Mouse (Mus musculus): ENCODE measurements around the gene Cd300ld5. TPM values are rescaled to one million over a fixed set of nuclear protein-coding genes. Genes with fewer than 3 reads are reported as not detected.
"Not testable (repeated sequence)": the region's sequence is repeated elsewhere in the genome, so short reads cannot be mapped to it uniquely, and the experiment has no call there.

Gene Cd300ld5
- polyA plus RNA-seq, 1 experiment from 2014 or later = not detected

DNA sequence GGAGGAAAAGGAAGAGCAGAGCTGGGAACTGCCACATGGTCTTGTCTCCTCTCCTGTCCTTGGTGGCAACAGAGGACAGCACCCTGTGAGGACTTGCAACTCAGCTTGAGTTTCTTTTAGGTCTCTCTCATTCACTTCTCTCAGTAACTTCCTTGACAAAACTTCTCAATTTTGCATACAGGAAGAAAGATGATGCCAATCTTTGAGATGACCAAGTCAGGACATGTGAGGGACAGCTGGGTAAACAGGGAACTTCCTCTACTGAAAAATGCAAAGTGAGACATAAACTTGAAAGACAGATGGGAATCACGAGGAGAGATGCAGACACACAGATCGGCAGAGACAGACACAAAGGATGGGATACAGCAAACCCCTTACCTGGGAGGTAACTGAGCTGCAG is 10.7 kb upstream of the Cd300ld5 start, which contains the start of gene Cd300ld3:
Cd300ld3 (minus strand) TSS at position 151 of the 400 bp plus-strand sequence.
- no peak within 1 kb of the TSS for H3K27ac ChIP-seq
- no peaks in the 10 kb centered on the region for H3K36me3 ChIP-seq
- no peak within 1 kb of the TSS for H3K4me2 ChIP-seq
- no peak within 1 kb of the TSS for H3K9ac ChIP-seq
- no peaks in the 10 kb centered on the region for H3K27me3 ChIP-seq
- no peak for ATAC-seq (replicated peaks; ENCODE audit: insufficient number of reproducible peaks, insufficient read depth, low FRiP score, low read depth)
- no peak within 1 kb of the TSS for H3K4me3 ChIP-seq
- no peaks in the 10 kb centered on the region for H3K4me1 ChIP-seq (replicated peaks)
- 59% methylated on average over 2 of the region's 2 CpGs for WGBS
- H3K9me3 ChIP-seq (replicated peaks) = no peaks in the 10 kb centered on the region

DNA sequence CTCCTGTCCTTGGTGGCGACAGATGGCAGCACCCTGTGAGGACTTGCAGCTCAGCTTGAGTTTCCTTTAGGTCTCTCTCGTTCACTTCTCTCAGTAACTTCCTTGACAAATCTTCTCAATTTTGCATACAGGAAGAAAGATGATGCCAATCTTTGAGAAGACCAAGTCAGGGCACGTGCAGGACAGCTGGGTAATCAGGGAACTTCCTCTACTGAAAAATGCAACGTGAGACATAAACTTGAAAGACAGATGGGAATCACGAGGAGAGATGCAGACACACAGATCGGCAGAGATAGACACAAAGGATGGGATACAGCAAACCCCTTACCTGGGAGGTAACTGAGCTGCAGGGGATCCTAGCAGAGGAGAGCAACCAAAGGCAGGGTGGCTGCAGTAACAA is 10.7 kb downstream of the Cd300ld5 start, which contains the start of gene Cd300ld4:
Cd300ld4 (minus strand) TSS at position 101 of the 400 bp plus-strand sequence.
- not testable (repeated sequence) for H3K4me3 ChIP-seq; H3K4me1 ChIP-seq (replicated peaks); H3K9me3 ChIP-seq (replicated peaks); ATAC-seq (replicated peaks; ENCODE audit: insufficient number of reproducible peaks, insufficient read depth, low FRiP score, low read depth); H3K27ac ChIP-seq; H3K27me3 ChIP-seq; H3K36me3 ChIP-seq; H3K9ac ChIP-seq; H3K4me2 ChIP-seq
- WGBS = no CpG with 5 or more reads among the region's 6 CpGs

DNA sequence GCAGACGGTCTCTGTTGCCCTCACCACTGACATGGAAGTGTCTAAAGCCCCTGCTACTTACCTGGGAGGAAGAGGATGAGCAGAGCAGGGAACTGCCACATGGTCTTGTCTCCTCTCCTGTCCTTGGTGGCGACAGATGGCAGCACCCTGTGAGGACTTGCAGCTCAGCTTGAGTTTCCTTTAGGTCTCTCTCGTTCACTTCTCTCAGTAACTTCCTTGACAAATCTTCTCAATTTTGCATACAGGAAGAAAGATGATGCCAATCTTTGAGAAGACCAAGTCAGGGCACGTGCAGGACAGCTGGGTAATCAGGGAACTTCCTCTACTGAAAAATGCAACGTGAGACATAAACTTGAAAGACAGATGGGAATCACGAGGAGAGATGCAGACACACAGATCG is 21.5 kb downstream of the Cd300ld5 start, which contains the start of gene Cd300ld2:
Cd300ld2 (minus strand) TSS at position 101 of the 400 bp plus-strand sequence.
- not testable (repeated sequence) for ATAC-seq (replicated peaks; ENCODE audit: insufficient number of reproducible peaks, insufficient read depth, low FRiP score, low read depth)
- no CpG with 5 or more reads among the region's 7 CpGs for WGBS

GRCm38 (mm10) chr11:115004070-115004469 is 33.5 kb downstream of the Cd300ld5 start:
- Histone ChIP-seq H3K9ac (no peak overlapping the region), H3K9me3 (replicated peaks) (no peaks in the 10 kb centered on the region), H3K27me3 (peaks cover 3% of the 10 kb centered on the region; the same call in 1 of the 2 replicates), H3K4me3 (no peak overlapping the region), H3K4me1 (replicated peaks) (no peaks in the 10 kb centered on the region), H3K4me2 (no peak overlapping the region), H3K27ac (no peak overlapping the region), H3K36me3 (no peaks in the 10 kb centered on the region)
- WGBS = 73% methylated on average over 5 of the region's 5 CpGs
- no peak for ATAC-seq (replicated peaks; ENCODE audit: insufficient number of reproducible peaks, insufficient read depth, low FRiP score, low read depth)

More for the DNA sequence above, 21.5 kb downstream of the Cd300ld5 start, which contains the start of gene Cd300ld2:
- not testable (repeated sequence) for H3K27ac ChIP-seq; H3K9ac ChIP-seq; H3K4me1 ChIP-seq (replicated peaks); H3K36me3 ChIP-seq; H3K4me2 ChIP-seq; H3K9me3 ChIP-seq (replicated peaks); H3K4me3 ChIP-seq; H3K27me3 ChIP-seq

DNA sequence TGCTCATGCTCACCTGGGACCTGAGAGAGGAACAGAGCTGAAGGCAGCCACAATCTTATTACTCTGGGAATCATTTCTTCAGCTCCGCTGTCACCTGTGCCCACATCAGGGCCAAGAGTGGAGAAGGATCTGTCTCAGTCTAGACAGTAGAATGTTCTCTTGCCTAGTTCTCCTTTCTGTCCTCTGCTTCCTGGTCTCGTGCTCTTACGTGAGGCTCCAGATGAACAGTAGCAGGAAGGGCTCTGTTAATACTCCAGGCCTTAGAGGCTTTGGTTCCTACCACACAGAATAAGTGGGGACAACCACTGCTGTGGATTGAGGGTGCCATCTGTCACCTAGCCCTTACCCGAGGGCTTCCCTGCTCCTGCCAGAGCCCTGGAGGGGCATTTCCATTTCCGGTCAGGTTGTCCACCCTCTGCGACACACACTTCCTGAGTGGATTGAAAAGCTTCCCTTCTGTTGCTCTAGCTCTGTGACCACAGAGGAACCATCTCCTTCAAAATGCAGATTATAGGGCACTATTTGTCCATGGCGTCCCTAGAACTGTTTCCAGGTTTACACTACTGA is 36.0 kb downstream of the Cd300ld5 start, which contains the start of gene Cd300c2:
Cd300c2 (minus strand) TSS at position 407 of the 567 bp plus-strand sequence.
- no peak within 1 kb of the TSS for H3K9ac ChIP-seq
- no peak within 1 kb of the TSS for H3K4me3 ChIP-seq
- H3K9me3 ChIP-seq (replicated peaks) = no peaks in the 10 kb centered on the region
- no peak within 1 kb of the TSS for H3K27ac ChIP-seq
- H3K4me1 ChIP-seq (replicated peaks) = no peaks in the 10 kb centered on the region
- ATAC-seq (replicated peaks; ENCODE audit: insufficient number of reproducible peaks, insufficient read depth, low FRiP score, low read depth) = no peak
- H3K4me2 ChIP-seq = no peak within 1 kb of the TSS
- H3K36me3 ChIP-seq = no peaks in the 10 kb centered on the region
- H3K27me3 ChIP-seq = peaks cover 3% of the 10 kb centered on the region; the same call in 1 of the 2 replicates
- 70% methylated on average over 7 of the region's 7 CpGs for WGBS

GRCm38 (mm10) chr11:114989793-114990192 is 47.8 kb downstream of the Cd300ld5 start, which contains the start of gene Cd300ld:
TSS of gene Cd300ld (minus strand) at chr11:114989922.
- ATAC-seq (replicated peaks; ENCODE audit: insufficient number of reproducible peaks, insufficient read depth, low FRiP score, low read depth) = no peak
- Histone ChIP-seq H3K9ac (no peak within 1 kb of the TSS), H3K4me2 (no peak within 1 kb of the TSS), H3K27me3 (no peaks in the 10 kb centered on the region), H3K36me3 (no peaks in the 10 kb centered on the region), H3K27ac (no peak within 1 kb of the TSS), H3K4me3 (no peak within 1 kb of the TSS), H3K4me1 (replicated peaks) (no peaks in the 10 kb centered on the region), H3K9me3 (replicated peaks) (no peaks in the 10 kb centered on the region)
- WGBS = 63% methylated on average over 4 of the region's 4 CpGs

DNA sequence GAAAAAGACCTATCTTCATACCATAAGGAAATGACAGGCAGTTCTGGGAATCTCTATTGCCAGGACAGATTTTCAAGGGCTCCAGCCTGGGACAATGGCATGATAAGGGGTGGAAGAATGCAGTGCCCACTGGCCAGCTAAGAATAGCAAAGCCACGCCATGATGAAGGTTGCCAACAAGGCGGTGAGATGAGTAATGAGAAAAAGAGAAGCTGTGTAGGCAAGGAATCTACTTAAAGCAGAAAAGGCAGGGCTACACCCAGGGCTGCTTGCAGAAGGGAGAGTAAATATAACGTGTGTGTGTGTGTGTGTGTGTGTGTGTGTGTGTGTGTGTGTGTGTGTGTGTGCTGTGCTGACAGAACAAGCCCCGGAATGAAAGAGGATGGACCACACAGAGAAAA is 55.7 kb downstream of the Cd300ld5 start:
- Histone ChIP-seq H3K9ac (no peak overlapping the region), H3K4me2 (no peak overlapping the region), H3K4me1 (replicated peaks) (no peaks in the 10 kb centered on the region), H3K4me3 (no peak overlapping the region), H3K36me3 (no peaks in the 10 kb centered on the region), H3K9me3 (replicated peaks) (no peaks in the 10 kb centered on the region; the same call in 1 of the 2 replicates), H3K27me3 (no peaks in the 10 kb centered on the region), H3K27ac (no peak overlapping the region)
- no peak for ATAC-seq (replicated peaks; ENCODE audit: insufficient number of reproducible peaks, insufficient read depth, low FRiP score, low read depth)
- WGBS = 50% methylated on average over 4 of the region's 4 CpGs

Other genes starting within 250 kb of the Cd300ld5 start
- 0.08 and 0.46 TPM in 2 replicates for gene Btbd17, start 241.8 kb downstream of the Cd300ld5 start, polyA plus RNA-seq (2015; fragmentation: Nextera tagmentation; extraction: Ambion mirVana)
- gene Gpr142, start 238.8 kb downstream of the Cd300ld5 start, polyA plus RNA-seq (2015; fragmentation: Nextera tagmentation; extraction: Ambion mirVana) = not detected in 2 replicates
- 12.4 and 19.8 TPM in 2 replicates for gene Gprc5c, start 186.6 kb downstream of the Cd300ld5 start, polyA plus RNA-seq (2015; fragmentation: Nextera tagmentation; extraction: Ambion mirVana)
- gene Cd300a, start 147.7 kb downstream of the Cd300ld5 start, polyA plus RNA-seq (2015; fragmentation: Nextera tagmentation; extraction: Ambion mirVana) = 0.82 and 2.2 TPM in 2 replicates
- 0.34 and 0.72 TPM in 2 replicates for gene Cd300lb, start 103.4 kb downstream of the Cd300ld5 start, polyA plus RNA-seq (2015; fragmentation: Nextera tagmentation; extraction: Ambion mirVana)
- not detected in 2 replicates for gene Cd300c, start 68.6 kb downstream of the Cd300ld5 start, polyA plus RNA-seq (2015; fragmentation: Nextera tagmentation; extraction: Ambion mirVana)
- 0.21 and 0.61 TPM in 2 replicates for gene Cd300ld, start 47.8 kb downstream of the Cd300ld5 start, polyA plus RNA-seq (2015; fragmentation: Nextera tagmentation; extraction: Ambion mirVana)
- gene Cd300c2, start 35.9 kb downstream of the Cd300ld5 start, polyA plus RNA-seq (2015; fragmentation: Nextera tagmentation; extraction: Ambion mirVana) = 1.8 and 3.5 TPM in 2 replicates
- gene Cd300ld2, start 21.6 kb downstream of the Cd300ld5 start, polyA plus RNA-seq (2015; fragmentation: Nextera tagmentation; extraction: Ambion mirVana) = not detected in 2 replicates
- gene Cd300ld4, start 10.8 kb downstream of the Cd300ld5 start, polyA plus RNA-seq (2015; fragmentation: Nextera tagmentation; extraction: Ambion mirVana) = not detected in 2 replicates
- not detected in 2 replicates for gene Cd300ld3, start 10.6 kb upstream of the Cd300ld5 start, polyA plus RNA-seq (2015; fragmentation: Nextera tagmentation; extraction: Ambion mirVana)
- not detected in 2 replicates for gene Cd300e, start 24.4 kb upstream of the Cd300ld5 start, polyA plus RNA-seq (2015; fragmentation: Nextera tagmentation; extraction: Ambion mirVana)
- 1.1 and 2.4 TPM in 2 replicates for gene Rab37, start 53.7 kb upstream of the Cd300ld5 start, polyA plus RNA-seq (2015; fragmentation: Nextera tagmentation; extraction: Ambion mirVana)
- 0.37 and 1.2 TPM in 2 replicates for gene Cd300lf, start 96.2 kb upstream of the Cd300ld5 start, polyA plus RNA-seq (2015; fragmentation: Nextera tagmentation; extraction: Ambion mirVana)
- gene Slc9a3r1, start 125.6 kb upstream of the Cd300ld5 start, polyA plus RNA-seq (2015; fragmentation: Nextera tagmentation; extraction: Ambion mirVana) = 24.6 and 46.4 TPM in 2 replicates
- gene Tmem104, start 149.7 kb upstream of the Cd300ld5 start, polyA plus RNA-seq (2015; fragmentation: Nextera tagmentation; extraction: Ambion mirVana) = 6.6 and 11.4 TPM in 2 replicates
- 16.2 and 20.8 TPM in 2 replicates for gene Nat9, start 150.1 kb upstream of the Cd300ld5 start, polyA plus RNA-seq (2015; fragmentation: Nextera tagmentation; extraction: Ambion mirVana)
- gene Grin2c, start 229.5 kb upstream of the Cd300ld5 start, polyA plus RNA-seq (2015; fragmentation: Nextera tagmentation; extraction: Ambion mirVana) = 0.10 and 0.16 TPM in 2 replicates
- gene Fdxr, start 239.3 kb upstream of the Cd300ld5 start, polyA plus RNA-seq (2015; fragmentation: Nextera tagmentation; extraction: Ambion mirVana) = 10.5 and 12.4 TPM in 2 replicates

All from heart, embryonic 15.5 days (tissue).